Mouse (Mus musculus) 3134 (cell line): ENCODE measurements around the gene Ank3.

ENCODE experiments used
- DNase-seq: peaks from one replicate; pipeline ENCODE4 v3.0.0-alpha.2; 2011; ENCODE audit warnings: low spot score; ENCODE audit not compliant: insufficient read length; ENCODE audit errors: extremely low read depth

Ank3 gene

GRCm38 (mm10) chr10:70006380-70006779, 607.8 kb downstream of the Ank3 start:
- no peak for DNase-seq

- DNase-seq: no peak
These were observed 613.2 kb downstream of the Ank3 start for GRCm38 (mm10) chr10:70011738-70012137.

- no peak for DNase-seq
These were observed 615.4 kb downstream of the Ank3 start for GRCm38 (mm10) chr10:70013931-70014330.

GRCm38 (mm10) chr10:70015201-70015600, 616.6 kb downstream of the Ank3 start:
- no peak for DNase-seq

- DNase-seq: no peak
These were observed 620.1 kb downstream of the Ank3 start for GRCm38 (mm10) chr10:70018691-70019090.

- DNase-seq: no peak
These were observed 623.1 kb downstream of the Ank3 start for GRCm38 (mm10) chr10:70021667-70022066.

GRCm38 (mm10) chr10:70022596-70022995, 624.0 kb downstream of the Ank3 start:
- DNase-seq: no peak

- no peak for DNase-seq
These were observed 625.3 kb downstream of the Ank3 start for GRCm38 (mm10) chr10:70023861-70024260.

GRCm38 (mm10) chr10:70031942-70032341, 633.4 kb downstream of the Ank3 start:
- no peak for DNase-seq

- no peak for DNase-seq
These were observed 634.4 kb downstream of the Ank3 start for GRCm38 (mm10) chr10:70032982-70033381.

GRCm38 (mm10) chr10:70033856-70034255, 635.3 kb downstream of the Ank3 start:
- no peak for DNase-seq

- DNase-seq: no peak
These were observed 641.3 kb downstream of the Ank3 start for GRCm38 (mm10) chr10:70039871-70040291.

- no peak for DNase-seq
These were observed 643.0 kb downstream of the Ank3 start for GRCm38 (mm10) chr10:70041562-70041961.

GRCm38 (mm10) chr10:70045722-70046121, 647.1 kb downstream of the Ank3 start:
- no peak for DNase-seq

- no peak for DNase-seq
These were observed 651.2 kb downstream of the Ank3 start for GRCm38 (mm10) chr10:70049771-70050170.

- no peak for DNase-seq
These were observed 656.7 kb downstream of the Ank3 start for GRCm38 (mm10) chr10:70055291-70055690.

- DNase-seq: peak; percentile 20
These were observed 658.5 kb downstream of the Ank3 start for GRCm38 (mm10) chr10:70057064-70057463.

- no peak for DNase-seq
These were observed 661.6 kb downstream of the Ank3 start for GRCm38 (mm10) chr10:70060021-70060688.

GRCm38 (mm10) chr10:70060689-70061081, 662.1 kb downstream of the Ank3 start:
- no peak for DNase-seq

- no peak for DNase-seq
These were observed 665.4 kb downstream of the Ank3 start for GRCm38 (mm10) chr10:70063881-70064555.

- no peak for DNase-seq
These were observed 666.6 kb downstream of the Ank3 start for GRCm38 (mm10) chr10:70065191-70065590.

GRCm38 (mm10) chr10:70066497-70067168, 668.1 kb downstream of the Ank3 start:
- no peak for DNase-seq
